In genomic region chr9:58455798-58456197, GRCm38 (mm10) we compare ENCODE assay signal across 7 mouse cellular contexts. TPM values are rescaled to one million over a fixed set of nuclear protein-coding genes. Genes with fewer than 3 reads are reported as not detected.
A peak's percentile ranks its signal among the peaks of the same experiment; 100 is the strongest.
DNase-seq lines count a peak whose midpoint lies in the region; ATAC-seq and TF ChIP-seq lines count a peak whose summit lies in the region.

No protein-coding gene starts in this region.

- H3K27ac ChIP-seq in ES-Bruce4 (ENCODE audit: insufficient read depth, low read length): peak overlapping the region; percentile 97

- DNase-seq in 3134 (ENCODE audit: extremely low read depth, insufficient read length, low spot score) (peak; percentile 68), liver (no peak)
- DNase-seq in frontal cortex, postnatal 10 days (ENCODE audit: low spot score in 2 of 2): peak; percentile 68
- DNase-seq in layer of hippocampus, adult 9-11 months: peak; percentile 61
- DNase-seq in urinary bladder, postnatal 14 days (ENCODE audit: low spot score): no peak

- H3K27me3 ChIP-seq in ES-Bruce4 (ENCODE audit: control insufficient read depth, insufficient read depth, low read length, poor library complexity, severe bottlenecking): no peaks in the 10 kb centered on the region

- TF ChIP-seq CTCF in ES-Bruce4 (IDR thresholded peaks at IDR 0.05; ENCODE audit: low read depth, low read length): no peak

- peaks cover 20% of the 10 kb centered on the region for H3K36me3 ChIP-seq in ES-Bruce4 (ENCODE audit: control insufficient read depth, insufficient read depth, low read length, poor library complexity, severe bottlenecking)

- no peaks in the 10 kb centered on the region for H3K9me3 ChIP-seq in ES-Bruce4 (replicated peaks; ENCODE audit: control insufficient read depth, insufficient read depth, low read length, poor library complexity, severe bottlenecking)

- ATAC-seq in megakaryocyte progenitor cell, adult 5-6 weeks (replicated peaks; ENCODE audit: poor library complexity): no peak

- peak; percentile 95 for TF ChIP-seq EP300 in ES-Bruce4 (IDR thresholded peaks at IDR 0.05; ENCODE audit: insufficient read depth, low read depth, low read length)

- H3K4me3 ChIP-seq in ES-Bruce4 (ENCODE audit: low read depth, low read length): peak overlapping the region; percentile 91

- TF ChIP-seq POLR2A in ES-Bruce4 (IDR thresholded peaks at IDR 0.05; ENCODE audit: insufficient read depth, low read length): no peak

- peak overlapping the region; percentile 91 for H3K9ac ChIP-seq in ES-Bruce4 (ENCODE audit: low read depth, poor library complexity, severe bottlenecking)

- peaks cover 7% of the 10 kb centered on the region for H3K4me1 ChIP-seq in ES-Bruce4 (ENCODE audit: control insufficient read depth, insufficient read depth, low read length)

RNA-seq across cellular contexts. Expression of gene Insyn1, which starts 32.6 kb away (rescaled TPM):
- 2.2 and 3.8 TPM in 2 replicates for polyA plus RNA-seq in ES-Bruce4 (2011; ENCODE audit: insufficient read depth, insufficient read length, low read depth, missing spikeins)
- total RNA-seq in megakaryocyte progenitor cell, adult 5-6 weeks (2015): not detected in 2 replicates
- not detected in 2 replicates for total RNA-seq in megakaryocyte progenitor cell, adult 5-6 weeks (2017)

Comparison
In these comparisons a context has a peak if more than half of its experiments do, and no peak if none do; other contexts are left out.
1. DNase-seq: peak in 3134 (single experiment), frontal cortex, postnatal 10 days (2 of 2) and layer of hippocampus, adult 9-11 months (single experiment); none in liver (single experiment) and urinary bladder, postnatal 14 days (single experiment).